Mouse (Mus musculus) lung, postnatal 0 days (tissue): Measurements from ENCODE around the gene Herpud2.

Experiments used
- CTCF ChIP-seq: IDR thresholded peaks from 2 replicates; pipeline ENCODE4 v1.5.1; 2016; ENCODE audit warnings: antibody characterized with exemption, mild to moderate bottlenecking
- EP300 ChIP-seq: IDR thresholded peaks from 2 replicates; pipeline ENCODE4 v1.6.1; 2016; ENCODE audit warnings: antibody characterized with exemption, mild to moderate bottlenecking, control low read depth

- TF ChIP-seq CTCF (peak; percentile 68), EP300 (no peak)
Observed at GRCm38 (mm10) chr9:25169626-25170025, 18.0 kb upstream of the Herpud2 start.
